Mouse (Mus musculus) G1E (cell line): ENCODE results near the gene Il2rb. TPM values are rescaled to one million over a fixed set of nuclear protein-coding genes. Genes with fewer than 3 reads are reported as not detected.

Experiments used
- ATAC-seq: 2 replicates; pipeline ENCODE4 v1.8.0; 2016; ENCODE audit warnings: mild to moderate bottlenecking; ENCODE audit not compliant: insufficient number of reproducible peaks, poor library complexity, low FRiP score, severe bottlenecking; ENCODE audit errors: extremely low read depth
- DNase-seq: peaks from one replicate; pipeline ENCODE4 v3.0.0; 2012; ENCODE audit warnings: low spot score
- H3K27me3 ChIP-seq: 2 replicates; pipeline ENCODE4 v1.6.1; 2012; ENCODE audit warnings: mild to moderate bottlenecking, low read length, inconsistent platforms; ENCODE audit not compliant: insufficient read depth
- H3K36me3 ChIP-seq: replicated peaks from 2 replicates; pipeline ENCODE3; 2012; ENCODE audit warnings: mild to moderate bottlenecking, inconsistent platforms
- H3K4me1 ChIP-seq: 2 replicates; pipeline ENCODE4 v1.6.1; 2012; ENCODE audit warnings: low read depth, low read length, inconsistent platforms, mixed read lengths; ENCODE audit not compliant: insufficient read depth
- H3K4me3 ChIP-seq: 2 replicates; pipeline ENCODE4 v1.5.1; 2012; ENCODE audit warnings: low read depth, mild to moderate bottlenecking, inconsistent platforms, low read length, moderate library complexity, mixed read lengths
- H3K9me3 ChIP-seq: replicated peaks from 2 replicates; pipeline ENCODE4 v1.6.1; 2012; ENCODE audit warnings: inconsistent platforms
- CTCF ChIP-seq: IDR thresholded peaks from 2 replicates; pipeline ENCODE4 v1.5.1; 2012; ENCODE audit warnings: low read depth, low read length, inconsistent platforms, mixed read lengths
- GATA1 ChIP-seq: IDR thresholded peaks from 2 replicates; pipeline ENCODE4 v1.6.1; 2012; ENCODE audit warnings: borderline replicate concordance, low read length, inconsistent platforms, mixed read lengths
- GATA2 ChIP-seq: IDR thresholded peaks from 2 replicates; pipeline ENCODE4 v1.6.1; 2012; ENCODE audit warnings: low read depth, low read length, inconsistent platforms, borderline replicate concordance
- POLR2AphosphoS5 ChIP-seq: IDR thresholded peaks from 2 replicates; pipeline ENCODE4 v1.6.1; 2012; ENCODE audit warnings: low read depth, low read length, inconsistent platforms; ENCODE audit not compliant: insufficient replicate concordance
- TAL1 ChIP-seq: conservative IDR thresholded peaks from 2 replicates; pipeline ENCODE4 v1.6.1; 2012; ENCODE audit warnings: low read depth, low read length, inconsistent platforms, mixed read lengths
- polyA plus RNA-seq: library from polyadenylated mRNA; stranded (reverse); fragments of >175 nt; gene quantifications from 2 replicates; pipeline ENCODE4 v1.2.3, GENCODE M21; 2012
- total RNA-seq, 2 experiments: library from RNA; stranded (forward) in 1 of 2; stranded (reverse) in 1 of 2; fragments of 200-1000 nt in 1 of 2; fragments of >200 nt in 1 of 2; fragmentation: Nextera tagmentation in 1 of 2; gene quantifications; 2 replicates each; pipeline ENCODE4 v1.2.3; 2014 to 2017

The Il2rb gene
- total and polyA plus RNA-seq, 3 experiments: 0.05 TPM; not detected in 2

- no peaks in the 10 kb centered on the region for H3K9me3 ChIP-seq
- no peak overlapping the region for H3K4me3 ChIP-seq
- no peaks in the 10 kb centered on the region for H3K36me3 ChIP-seq
- TF ChIP-seq GATA2 (no peak), CTCF (no peak), TAL1 (no peak), POLR2AphosphoS5 (no peak), GATA1 (no peak)
- H3K27me3 ChIP-seq: peaks cover 97% of the 10 kb centered on the region
- peaks cover 19% of the 10 kb centered on the region for H3K4me1 ChIP-seq
- no peak for DNase-seq
- no peak for ATAC-seq
Observed at GRCm38 (mm10) chr15:78431541-78432121, 63.4 kb downstream of the Il2rb start.

GRCm38 (mm10) chr15:78430874-78431273 lies 64.2 kb downstream of the Il2rb start:
- Histone ChIP-seq H3K27me3 (peaks cover 96% of the 10 kb centered on the region), H3K4me1 (peaks cover 15% of the 10 kb centered on the region; the same call in 1 of the 2 replicates), H3K36me3 (no peaks in the 10 kb centered on the region), H3K9me3 (no peaks in the 10 kb centered on the region), H3K4me3 (no peak overlapping the region)
- no peak for DNase-seq
- TF ChIP-seq GATA1 (no peak), GATA2 (no peak), POLR2AphosphoS5 (no peak), CTCF (no peak), TAL1 (no peak)
- no peak for ATAC-seq

- no peak for TF ChIP-seq TAL1
- no peak for TF ChIP-seq GATA1
- no peak for TF ChIP-seq GATA2
- TF ChIP-seq POLR2AphosphoS5: no peak
- no peak for TF ChIP-seq CTCF
- no peaks in the 10 kb centered on the region for H3K9me3 ChIP-seq
- no peak for ATAC-seq
- H3K36me3 ChIP-seq: no peaks in the 10 kb centered on the region
- peaks cover 7% of the 10 kb centered on the region; the same call in 1 of the 2 replicates for H3K4me1 ChIP-seq
- peaks cover 90% of the 10 kb centered on the region for H3K27me3 ChIP-seq
- DNase-seq: no peak
- no peak overlapping the region for H3K4me3 ChIP-seq
Observed at GRCm38 (mm10) chr15:78429871-78430622, 65.0 kb downstream of the Il2rb start.

Other genes with a start within 250 kb of the Il2rb start
- 41.4 and 46.8 TPM in 2 replicates for gene Csf2rb2, start 189.6 kb downstream of the Il2rb start, total RNA-seq (2014; fragmentation: Nextera tagmentation)
- gene Csf2rb2, start 189.6 kb downstream of the Il2rb start, total RNA-seq (2017): 41.9 and 42.1 TPM in 2 replicates
- gene Csf2rb2, start 189.6 kb downstream of the Il2rb start, polyA plus RNA-seq: 15.4 and 17.3 TPM in 2 replicates
- gene Csf2rb, start 169.5 kb downstream of the Il2rb start, total RNA-seq (2014; fragmentation: Nextera tagmentation): 219 and 232 TPM in 2 replicates
- 155 and 178 TPM in 2 replicates for gene Csf2rb, start 169.5 kb downstream of the Il2rb start, total RNA-seq (2017)
- 67.0 and 145 TPM in 2 replicates for gene Csf2rb, start 169.5 kb downstream of the Il2rb start, polyA plus RNA-seq
- not detected in 2 replicates for gene Tex33, start 99.4 kb downstream of the Il2rb start, total RNA-seq (2014; fragmentation: Nextera tagmentation)
- 0.49 TPM in 1 of 2 replicates, not detected in the other for gene Tex33, start 99.4 kb downstream of the Il2rb start, total RNA-seq (2017)
- gene Tex33, start 99.4 kb downstream of the Il2rb start, polyA plus RNA-seq: not detected in 2 replicates
- 3.6 and 4.3 TPM in 2 replicates for gene Tst, start 89.4 kb downstream of the Il2rb start, total RNA-seq (2014; fragmentation: Nextera tagmentation)
- 0.93 and 1.3 TPM in 2 replicates for gene Tst, start 89.4 kb downstream of the Il2rb start, total RNA-seq (2017)
- 1.7 and 1.8 TPM in 2 replicates for gene Tst, start 89.4 kb downstream of the Il2rb start, polyA plus RNA-seq
- 7.3 and 19.9 TPM in 2 replicates for gene Mpst, start 88.9 kb downstream of the Il2rb start, total RNA-seq (2014; fragmentation: Nextera tagmentation)
- 20.2 and 22.7 TPM in 2 replicates for gene Mpst, start 88.9 kb downstream of the Il2rb start, total RNA-seq (2017)
- 101 and 115 TPM in 2 replicates for gene Mpst, start 88.9 kb downstream of the Il2rb start, polyA plus RNA-seq
- not detected in 2 replicates for gene Kctd17, start 66.7 kb downstream of the Il2rb start, total RNA-seq (2014; fragmentation: Nextera tagmentation)
- gene Kctd17, start 66.7 kb downstream of the Il2rb start, total RNA-seq (2017): 0.05 TPM in 1 of 2 replicates, not detected in the other
- gene Kctd17, start 66.7 kb downstream of the Il2rb start, polyA plus RNA-seq: 0.04 TPM in 1 of 2 replicates, not detected in the other
- not detected in 2 replicates for gene Tmprss6, start 26.6 kb downstream of the Il2rb start, total RNA-seq (2014; fragmentation: Nextera tagmentation)
- 0.11 TPM in 1 of 2 replicates, not detected in the other for gene Tmprss6, start 26.6 kb downstream of the Il2rb start, total RNA-seq (2017)
- not detected in 2 replicates for gene Tmprss6, start 26.6 kb downstream of the Il2rb start, polyA plus RNA-seq
- not detected in 2 replicates for gene C1qtnf6, start 36.1 kb upstream of the Il2rb start, total RNA-seq (2014; fragmentation: Nextera tagmentation)
- gene C1qtnf6, start 36.1 kb upstream of the Il2rb start, total RNA-seq (2017): 0.11 and 0.41 TPM in 2 replicates
- not detected in 2 replicates for gene C1qtnf6, start 36.1 kb upstream of the Il2rb start, polyA plus RNA-seq
- not detected in 2 replicates for gene Sstr3, start 49.4 kb upstream of the Il2rb start, total RNA-seq (2014; fragmentation: Nextera tagmentation)
- 0.05 and 0.12 TPM in 2 replicates for gene Sstr3, start 49.4 kb upstream of the Il2rb start, total RNA-seq (2017)
- not detected in 2 replicates for gene Sstr3, start 49.4 kb upstream of the Il2rb start, polyA plus RNA-seq
- gene Rac2, start 77.5 kb upstream of the Il2rb start, total RNA-seq (2014; fragmentation: Nextera tagmentation): 647 and 735 TPM in 2 replicates
- 713 and 736 TPM in 2 replicates for gene Rac2, start 77.5 kb upstream of the Il2rb start, total RNA-seq (2017)
- 981 and 1,035 TPM in 2 replicates for gene Rac2, start 77.5 kb upstream of the Il2rb start, polyA plus RNA-seq
- gene Cyth4, start 101.8 kb upstream of the Il2rb start, total RNA-seq (2014; fragmentation: Nextera tagmentation): not detected in 2 replicates
- 1.4 and 1.5 TPM in 2 replicates for gene Cyth4, start 101.8 kb upstream of the Il2rb start, total RNA-seq (2017)
- 0.04 and 0.26 TPM in 2 replicates for gene Cyth4, start 101.8 kb upstream of the Il2rb start, polyA plus RNA-seq
- not detected in 2 replicates for gene Elfn2, start 223.5 kb upstream of the Il2rb start, total RNA-seq (2014; fragmentation: Nextera tagmentation)
- gene Elfn2, start 223.5 kb upstream of the Il2rb start, total RNA-seq (2017): 0.05 TPM in 1 of 2 replicates, not detected in the other
- not detected in 2 replicates for gene Elfn2, start 223.5 kb upstream of the Il2rb start, polyA plus RNA-seq